Mouse (Mus musculus) left cerebral cortex, postnatal 14 days (tissue): Measurements from ENCODE around the gene Ifna2. TPM values are rescaled to one million over a fixed set of nuclear protein-coding genes. Genes with fewer than 3 reads are reported as not detected.

Source experiments
- DNase-seq, 2 experiments: peaks; one replicate each; pipeline ENCODE4 v3.0.0; 2021 to 2022; ENCODE audit warnings: low spot score in 2 of 2, mixed read lengths in 1 of 2
- intact Hi-C: fragments of 180-260 bp; cut with DNase I; formaldehyde crosslinking; loops from one replicate; pipeline ENCODE4 v1.15.1; 2025
- total RNA-seq, 2 experiments: library from RNA; stranded (reverse); gene quantifications; 2 replicates each; pipeline ENCODE4 v1.2.3; 2021

Gene Ifna2
- total RNA-seq, 2 experiments from 2014 or later, result not detected

DNA sequence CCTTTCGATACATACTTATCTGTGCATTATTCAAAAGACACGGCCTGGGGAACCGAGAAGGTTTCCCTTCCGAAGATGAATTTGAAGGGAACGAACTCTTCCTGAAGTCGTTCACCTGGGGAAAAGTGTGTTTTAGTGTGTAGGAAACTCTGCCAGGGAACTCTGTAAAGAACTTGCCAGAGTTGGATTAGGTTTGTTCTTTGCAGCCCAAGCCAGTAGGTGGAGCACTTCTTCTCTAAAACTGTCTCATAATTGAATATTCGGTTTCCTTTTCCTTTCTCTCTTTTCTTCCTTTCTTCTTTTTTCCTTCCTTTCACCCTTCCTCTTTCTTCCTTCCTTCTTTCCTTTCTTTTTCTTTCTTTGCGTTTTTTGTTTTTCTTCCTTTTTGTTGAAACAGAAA is 3.4 kb downstream of the Ifna2 start:
- intact Hi-C loops, result no loop called here

DNA sequence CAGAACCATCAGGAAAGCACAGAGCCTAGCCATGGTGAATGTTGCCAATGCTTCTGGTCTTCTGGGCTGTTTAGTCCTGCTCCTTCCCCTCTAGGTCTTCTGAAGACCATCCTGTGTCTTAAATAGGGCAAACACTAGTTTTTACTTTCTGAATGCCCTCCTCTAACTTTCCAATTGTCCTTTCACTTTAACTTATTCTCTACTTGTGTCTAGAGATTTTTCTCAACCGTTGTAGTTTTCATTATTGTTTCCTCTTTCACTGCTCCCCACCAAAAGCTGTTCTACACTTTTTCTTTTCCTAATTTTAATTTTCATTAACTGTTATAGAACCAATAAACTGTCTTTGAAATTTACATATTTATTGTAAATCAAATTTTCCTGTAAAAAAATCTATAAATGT is 6.9 kb downstream of the Ifna2 start, which contains the start of gene Ifna16:
TSS of gene Ifna16 (minus strand) at position 101 of the 400 bp plus-strand sequence.
- no peak for DNase-seq
- intact Hi-C loops, result no loop called here

More for the DNA sequence above, 3.4 kb downstream of the Ifna2 start:
- peak; percentile 9 to 26 for DNase-seq

DNA sequence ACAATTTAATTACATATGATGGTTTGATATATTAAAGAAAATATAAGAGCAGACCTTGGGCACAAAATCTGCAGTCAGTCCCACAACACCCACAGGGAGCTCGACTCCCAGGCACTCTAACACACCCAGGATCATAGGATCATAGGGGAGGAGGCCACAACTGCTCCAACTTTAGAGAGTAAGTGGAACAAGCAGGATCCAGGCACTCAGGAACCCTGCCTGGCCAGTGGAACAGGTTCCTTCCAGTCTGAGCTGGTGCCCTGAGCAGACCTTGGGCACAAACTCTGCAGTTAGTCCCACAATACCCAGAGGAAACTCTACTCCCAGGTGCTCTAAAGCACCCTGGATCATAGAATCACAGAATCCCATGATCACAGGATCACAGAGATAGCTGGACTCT is 28.3 kb downstream of the Ifna2 start:
- intact Hi-C loops, result no loop called here

DNA sequence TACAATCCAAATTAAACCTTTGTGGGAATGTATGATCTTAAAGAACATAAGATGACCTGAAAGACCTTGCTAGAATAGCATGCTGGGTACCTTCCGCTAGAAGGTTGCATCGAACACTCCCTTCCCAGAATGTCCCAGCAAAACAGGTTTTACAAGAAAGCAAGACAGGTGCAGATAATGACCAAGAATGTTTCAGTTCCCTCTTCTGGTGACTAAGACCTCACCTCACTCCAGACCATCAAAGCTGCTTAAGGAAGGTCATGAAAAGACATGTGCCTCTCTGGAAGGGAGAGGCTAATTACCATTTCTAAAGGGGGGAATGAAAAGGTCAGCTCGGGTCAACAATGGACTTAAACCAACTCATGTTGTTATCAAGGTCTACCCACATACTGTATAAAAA is 30.1 kb downstream of the Ifna2 start:
- DNase-seq, result no peak
- intact Hi-C loops, result no loop called here

More for the DNA sequence above, 28.3 kb downstream of the Ifna2 start:
- no peak for DNase-seq

DNA sequence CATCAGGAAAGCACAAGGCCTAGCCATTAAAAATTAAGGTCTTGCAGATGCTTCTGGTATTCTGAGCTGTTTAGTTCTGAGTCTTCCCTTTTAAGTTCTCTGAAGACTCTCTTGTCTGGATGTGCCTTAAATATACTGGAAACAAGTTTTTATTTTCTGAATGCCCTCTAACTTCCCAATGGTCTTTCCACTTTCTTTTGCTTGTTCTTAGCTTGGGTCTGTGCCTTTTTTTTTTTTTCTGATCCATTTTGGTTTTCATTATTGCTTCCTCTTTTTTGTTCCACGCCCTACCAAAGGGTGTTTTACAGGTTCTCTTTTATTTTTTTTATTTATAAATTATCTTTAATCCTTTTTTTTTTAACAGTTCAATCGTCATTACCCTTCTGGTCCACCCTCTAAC is 39.4 kb downstream of the Ifna2 start, which contains the start of gene Ifna13:
TSS of gene Ifna13 (minus strand) at position 101 of the 400 bp plus-strand sequence.
- intact Hi-C loops, result no loop called here
- DNase-seq, result no peak

DNA sequence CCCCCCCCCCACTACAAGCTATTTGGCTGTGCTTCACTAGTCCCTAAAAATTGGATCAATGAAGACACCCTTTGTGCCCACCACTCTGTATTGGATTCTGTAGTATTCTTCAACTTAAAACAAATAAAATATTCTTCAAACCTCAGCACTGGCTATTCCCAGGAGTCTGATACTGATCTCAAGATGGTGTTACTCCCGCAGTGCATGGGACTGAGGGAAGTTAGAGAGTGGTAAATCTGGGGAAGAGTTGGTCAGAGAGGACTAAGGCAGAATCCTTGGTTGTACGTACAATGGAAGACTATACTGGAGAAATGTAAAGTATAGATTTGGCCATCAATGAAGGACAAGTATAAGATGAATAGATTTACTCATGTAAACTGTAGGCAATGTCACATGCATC is 41.2 kb downstream of the Ifna2 start:
- intact Hi-C loops, result no loop called here
- DNase-seq, result no peak

DNA sequence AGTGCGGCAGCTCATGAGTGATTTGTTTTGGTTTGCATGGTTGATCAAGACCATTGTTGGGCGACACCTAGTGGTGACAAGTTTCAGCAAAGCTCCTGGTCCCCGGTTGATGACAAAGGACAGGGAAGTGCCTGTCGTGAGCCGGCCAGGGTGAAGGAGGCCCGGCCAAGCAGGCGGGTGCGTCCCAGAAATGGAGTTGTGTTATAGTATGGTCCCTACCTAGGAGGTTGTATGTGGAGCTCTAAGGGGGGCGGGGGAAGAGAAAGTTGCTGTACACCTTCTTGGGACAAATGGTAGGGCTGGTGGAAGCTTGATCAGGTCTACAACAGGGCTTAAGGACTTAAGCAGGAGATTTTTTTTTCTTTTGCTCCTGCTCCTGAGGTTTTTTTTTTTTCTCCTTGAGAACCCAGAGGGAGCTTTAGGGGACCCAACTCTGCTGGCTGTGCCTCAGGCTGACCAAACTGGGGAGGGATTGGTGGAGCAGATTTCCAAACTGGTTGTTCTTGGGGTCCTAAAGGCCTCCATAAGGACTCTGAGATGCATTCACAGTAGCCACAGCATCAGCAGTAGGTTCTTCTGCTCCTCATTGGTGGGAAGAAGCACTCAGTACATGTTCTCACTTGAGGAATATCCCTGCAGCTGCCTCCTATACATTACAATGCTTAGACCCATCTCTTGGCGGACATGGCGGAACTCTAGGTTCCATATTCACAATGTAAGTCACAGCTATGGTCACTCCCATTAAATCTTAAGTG is 42.5 kb downstream of the Ifna2 start:
- intact Hi-C loops, result no loop called here
- peak; percentile 84 to 91 for DNase-seq

DNA sequence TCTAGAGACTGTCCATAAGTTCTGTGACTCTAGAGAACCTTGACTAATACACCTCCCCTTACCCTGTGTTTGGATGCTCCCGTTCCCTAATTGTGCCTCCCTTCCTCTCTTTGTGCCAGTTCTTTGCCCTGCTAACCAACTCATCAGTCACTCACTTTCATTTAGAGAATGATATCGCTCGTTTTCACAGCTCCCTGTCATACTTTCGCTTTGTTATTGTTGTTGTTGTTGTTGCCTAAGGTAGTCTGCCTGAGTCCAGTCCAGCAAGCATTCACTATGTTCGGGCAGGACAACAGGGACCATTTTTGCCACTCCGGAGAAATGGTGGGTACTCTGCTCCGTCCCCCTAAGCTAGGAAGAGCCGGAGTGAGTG is 43.0 kb downstream of the Ifna2 start:
- intact Hi-C loops, result no loop called here

DNA sequence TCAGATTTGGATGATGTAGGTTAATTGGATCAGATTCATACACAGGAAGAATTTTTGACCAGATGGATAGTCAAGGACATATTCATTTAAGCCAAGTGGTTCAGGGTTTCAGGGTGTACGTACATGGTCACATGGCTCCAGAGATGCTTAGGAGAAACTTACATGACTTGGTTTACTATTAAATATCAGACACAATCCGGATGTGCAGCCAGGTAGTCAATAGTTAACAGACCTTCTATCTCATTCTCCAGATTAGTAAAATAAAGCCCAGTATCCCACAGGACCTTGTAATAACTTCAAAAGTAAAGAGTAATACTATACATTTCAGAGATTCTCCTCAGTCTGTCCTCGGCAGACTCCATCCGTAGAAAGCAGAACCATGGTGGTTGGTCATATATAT is 49.4 kb downstream of the Ifna2 start, which contains the start of gene C87499:
TSS of gene C87499 (minus strand) at position 101 of the 400 bp plus-strand sequence.
- DNase-seq, result no peak
- intact Hi-C loops, result no loop called here

More for the DNA sequence above, 43.0 kb downstream of the Ifna2 start:
- no peak for DNase-seq

Other genes starting within 250 kb of the Ifna2 start
- 1 to 10 TPM; 2.2 to 2.3 TPM for gene Hacd4, start 245.0 kb downstream of the Ifna2 start, total RNA-seq
- not detected for gene Ifnb1, start 161.1 kb downstream of the Ifna2 start, total RNA-seq
- not detected for gene Ifna15, start 125.7 kb downstream of the Ifna2 start, total RNA-seq
- not detected for gene Ifna14, start 112.1 kb downstream of the Ifna2 start, total RNA-seq
- gene Ifna9, start 91.5 kb downstream of the Ifna2 start, total RNA-seq, result not detected
- gene Ifna12, start 80.5 kb downstream of the Ifna2 start, total RNA-seq, result not detected
- gene C87499, start 49.5 kb downstream of the Ifna2 start, total RNA-seq, result not detected
- not detected for gene Ifna13, start 39.5 kb downstream of the Ifna2 start, total RNA-seq
- gene Ifna16, start 7.0 kb downstream of the Ifna2 start, total RNA-seq, result not detected
- gene Ifnab, start 7.4 kb upstream of the Ifna2 start, total RNA-seq, result not detected
- 1 to 10 TPM; 1.0 to 1.5 TPM for gene Gm26566, start 37.9 kb upstream of the Ifna2 start, total RNA-seq
- 100 to 1,000 TPM; 103 to 104 TPM for gene Klhl9, start 38.6 kb upstream of the Ifna2 start, total RNA-seq
- not detected for gene Gm13271, start 71.0 kb upstream of the Ifna2 start, total RNA-seq
- not detected for gene Gm13283, start 76.2 kb upstream of the Ifna2 start, total RNA-seq
- gene Gm13290, start 89.9 kb upstream of the Ifna2 start, total RNA-seq, result not detected
- not detected for gene Gm13289, start 93.0 kb upstream of the Ifna2 start, total RNA-seq
- not detected for gene Gm13272, start 95.9 kb upstream of the Ifna2 start, total RNA-seq
- not detected for gene Ifnz, start 98.2 kb upstream of the Ifna2 start, total RNA-seq
- gene Gm13276, start 101.8 kb upstream of the Ifna2 start, total RNA-seq, result not detected
- gene Gm13277, start 104.7 kb upstream of the Ifna2 start, total RNA-seq, result not detected
- gene Gm13278, start 107.6 kb upstream of the Ifna2 start, total RNA-seq, result not detected
- gene Gm13275, start 110.6 kb upstream of the Ifna2 start, total RNA-seq, result not detected
- gene Gm13279, start 113.5 kb upstream of the Ifna2 start, total RNA-seq, result not detected
- gene Gm13285, start 115.8 kb upstream of the Ifna2 start, total RNA-seq, result not detected
- gene Gm13287, start 119.3 kb upstream of the Ifna2 start, total RNA-seq, result not detected
- not detected for gene Gm13288, start 121.6 kb upstream of the Ifna2 start, total RNA-seq
- not detected for gene Ifna7, start 132.3 kb upstream of the Ifna2 start, total RNA-seq
- not detected for gene Ifna11, start 136.0 kb upstream of the Ifna2 start, total RNA-seq
- gene Ifna6, start 143.5 kb upstream of the Ifna2 start, total RNA-seq, result not detected
- not detected for gene Ifna5, start 151.6 kb upstream of the Ifna2 start, total RNA-seq
- gene Ifna4, start 157.9 kb upstream of the Ifna2 start, total RNA-seq, result not detected
- not detected for gene Ifna1, start 166.2 kb upstream of the Ifna2 start, total RNA-seq
- not detected for gene Ifne, start 196.3 kb upstream of the Ifna2 start, total RNA-seq